Mouse (Mus musculus) liver, embryonic 13.5 days (tissue): Measurements from ENCODE around the gene Ksr2. TPM values are rescaled to one million over a fixed set of nuclear protein-coding genes. Genes with fewer than 3 reads are reported as not detected.

ENCODE experiments used
- ATAC-seq: fragments of 200-750 bp; cut with Nextera tagmentation; 2 replicates; pipeline ENCODE4 v1.8.0; 2017; ENCODE audit warnings: low read depth, mild to moderate bottlenecking, moderate number of reproducible peaks, moderate library complexity
- DNase-seq: peaks from one replicate; pipeline ENCODE4 v3.0.0; 2022
- H3K27ac ChIP-seq: fragments of 300-500 bp; sonication (generic); 2 replicates; pipeline ENCODE4 v1.5.1; 2015; ENCODE audit warnings: moderate library complexity, mild to moderate bottlenecking, inconsistent platforms
- H3K27me3 ChIP-seq: fragments of 300-500 bp; sonication (generic); 2 replicates; pipeline ENCODE4 v1.6.1; 2015; ENCODE audit warnings: mild to moderate bottlenecking, inconsistent platforms
- H3K36me3 ChIP-seq: fragments of 300-500 bp; sonication (generic); 2 replicates; pipeline ENCODE4 v1.6.1; 2015; ENCODE audit warnings: mild to moderate bottlenecking, inconsistent platforms
- H3K4me1 ChIP-seq: fragments of 300-500 bp; sonication (generic); replicated peaks from 2 replicates; pipeline ENCODE4 v1.6.1; 2015; ENCODE audit warnings: inconsistent platforms
- H3K4me2 ChIP-seq: fragments of 300-500 bp; sonication (generic); 2 replicates; pipeline ENCODE4 v1.6.1; 2015; ENCODE audit warnings: inconsistent platforms, mild to moderate bottlenecking, moderate library complexity
- H3K4me3 ChIP-seq: fragments of 300-500 bp; sonication (generic); replicated peaks from 2 replicates; pipeline ENCODE4 v1.5.1; 2015; ENCODE audit warnings: mild to moderate bottlenecking, inconsistent platforms
- H3K9ac ChIP-seq: fragments of 300-500 bp; sonication (generic); 2 replicates; pipeline ENCODE4 v1.6.1; 2015; ENCODE audit warnings: mild to moderate bottlenecking, inconsistent platforms
- H3K9me3 ChIP-seq: fragments of 300-500 bp; sonication (generic); replicated peaks from 2 replicates; pipeline ENCODE4 v1.6.1; 2016; ENCODE audit warnings: inconsistent platforms
- WGBS: fragments of 180-500 bp; shearing (Covaris S2); methylation state at CpG from one replicate; pipeline ENCODE4 v1.1.7; 2015; ENCODE audit not compliant: insufficient replicate concordance; 5-methylcytosine and 5-hydroxymethylcytosine counted together
- polyA plus RNA-seq: library from polyadenylated mRNA; unstranded; fragments of >200 nt; fragmentation: Nextera tagmentation; extraction: Ambion mirVana; gene quantifications from 2 replicates; pipeline ENCODE4 v1.2.1, GENCODE M21; 2015

Gene Ksr2
- polyA plus RNA-seq, 1 experiment from 2014 or later, result 0.02 TPM

- Histone ChIP-seq H3K27me3 (no peaks in the 10 kb centered on the region), H3K4me2 (no peak overlapping the region), H3K36me3 (no peaks in the 10 kb centered on the region), H3K4me1 (no peaks in the 10 kb centered on the region), H3K9ac (no peak overlapping the region), H3K27ac (no peak overlapping the region), H3K9me3 (no peaks in the 10 kb centered on the region), H3K4me3 (no peak overlapping the region)
- 61% methylated on average over 7 of the region's 7 CpGs for WGBS
- DNase-seq, result no peak
- ATAC-seq, result no peak
Observed at GRCm38 (mm10) chr5:117727138-117727537, 313.3 kb downstream of the Ksr2 start.

DNA sequence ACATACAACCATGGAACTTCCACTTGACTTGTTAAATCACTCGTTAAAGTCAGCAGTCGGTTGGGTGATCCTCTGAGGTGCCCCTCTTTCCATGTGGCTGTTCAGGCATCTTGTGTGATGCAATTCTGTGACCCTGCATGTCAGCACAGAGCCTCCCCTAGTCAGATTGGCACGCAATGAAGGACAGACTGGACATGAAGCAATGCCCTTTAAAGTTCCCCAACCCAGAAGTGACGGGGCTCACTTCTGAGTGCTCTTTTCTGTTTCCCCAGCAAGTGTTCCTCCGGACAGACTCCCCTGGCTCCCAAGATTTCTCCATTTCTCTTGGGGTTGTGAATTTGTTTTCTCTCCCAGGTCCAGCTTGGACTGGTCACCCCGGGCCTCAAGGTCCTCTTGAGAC, 317.5 kb downstream of the Ksr2 start:
- Histone ChIP-seq H3K4me2 (no peak overlapping the region), H3K9ac (no peak overlapping the region), H3K4me1 (no peaks in the 10 kb centered on the region), H3K9me3 (no peaks in the 10 kb centered on the region), H3K36me3 (no peaks in the 10 kb centered on the region), H3K4me3 (no peak overlapping the region), H3K27ac (no peak overlapping the region), H3K27me3 (no peaks in the 10 kb centered on the region)
- no peak for ATAC-seq
- no peak for DNase-seq
- 52% methylated on average over 6 of the region's 6 CpGs for WGBS

- ATAC-seq (no peak), DNase-seq (no peak)
- Histone ChIP-seq H3K4me2 (no peak overlapping the region), H3K36me3 (no peaks in the 10 kb centered on the region), H3K27me3 (no peaks in the 10 kb centered on the region), H3K4me1 (no peaks in the 10 kb centered on the region), H3K9me3 (no peaks in the 10 kb centered on the region), H3K4me3 (no peak overlapping the region), H3K27ac (no peak overlapping the region), H3K9ac (no peak overlapping the region)
- 44% methylated on average over 11 of the region's 11 CpGs for WGBS
Observed at GRCm38 (mm10) chr5:117744654-117745178, 330.9 kb downstream of the Ksr2 start.

DNA sequence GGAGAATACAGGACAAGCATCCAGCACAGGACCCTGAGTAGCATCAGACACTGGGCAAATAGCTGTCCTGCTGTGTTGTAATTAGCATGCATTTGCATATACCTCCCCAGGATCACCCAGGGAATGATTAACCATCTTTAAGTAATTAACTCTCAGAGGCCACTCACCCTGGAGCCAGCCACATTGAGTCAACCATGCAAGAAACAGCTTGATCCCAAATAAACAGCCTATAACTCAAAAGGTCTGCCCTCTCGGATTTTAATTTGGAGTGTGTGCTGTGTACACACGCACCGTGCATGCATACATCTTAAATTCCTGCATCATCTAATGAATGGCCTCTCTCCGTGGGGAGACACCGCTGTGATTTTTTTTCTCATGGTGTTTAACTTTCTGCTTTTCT, 335.6 kb downstream of the Ksr2 start:
- H3K4me1 ChIP-seq, result no peaks in the 10 kb centered on the region
- ATAC-seq (no peak), DNase-seq (no peak)
- H3K4me3 ChIP-seq, result no peak overlapping the region
- H3K36me3 ChIP-seq, result no peaks in the 10 kb centered on the region
- 0 out of 2 replicates have a peak, but pooled peaks cover 3% of the 10 kb centered on the region for H3K9me3 ChIP-seq
- H3K9ac ChIP-seq, result no peak overlapping the region
- 40% methylated on average over 5 of the region's 5 CpGs for WGBS
- no peak overlapping the region for H3K27ac ChIP-seq
- no peaks in the 10 kb centered on the region for H3K27me3 ChIP-seq
- no peak overlapping the region for H3K4me2 ChIP-seq

- Histone ChIP-seq H3K4me3 (no peak overlapping the region), H3K27me3 (no peaks in the 10 kb centered on the region), H3K27ac (no peak overlapping the region), H3K9me3 (peaks cover 11% of the 10 kb centered on the region), H3K4me2 (no peak overlapping the region), H3K4me1 (no peaks in the 10 kb centered on the region), H3K9ac (no peak overlapping the region), H3K36me3 (no peaks in the 10 kb centered on the region)
- 41% methylated on average over 12 of the region's 12 CpGs for WGBS
- ATAC-seq, result no peak
- no peak for DNase-seq
Observed at GRCm38 (mm10) chr5:117757696-117758482, 344.1 kb downstream of the Ksr2 start.

DNA sequence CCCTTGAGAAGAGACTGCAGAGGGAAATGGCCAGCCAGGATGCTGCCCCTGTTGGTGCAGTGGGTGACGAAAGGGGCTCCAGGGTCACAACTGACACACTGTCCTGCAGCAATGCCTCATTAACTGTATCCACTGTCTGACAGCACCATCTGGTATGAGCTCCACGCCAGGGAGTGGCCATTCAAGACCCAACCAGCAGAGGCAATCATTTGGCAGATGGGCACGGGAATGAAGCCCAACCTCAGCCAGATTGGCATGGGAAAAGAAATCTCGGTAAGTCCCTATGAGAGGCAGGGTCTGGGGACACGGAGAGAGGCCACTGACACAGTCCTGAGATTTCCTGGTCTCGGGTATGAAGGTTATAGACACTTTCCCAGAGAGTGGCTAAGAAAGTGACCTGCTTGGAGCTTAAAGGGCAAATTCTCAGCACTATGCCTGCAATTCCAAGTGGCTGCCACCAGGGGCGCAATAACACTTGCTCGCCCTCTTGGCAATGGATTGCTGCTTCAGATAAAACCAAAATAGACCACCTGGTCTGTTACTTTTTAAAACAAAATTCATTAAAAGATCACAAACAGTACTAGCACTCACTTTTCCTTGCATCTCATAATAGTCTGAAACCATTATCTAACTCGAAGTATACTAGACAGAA, 347.5 kb downstream of the Ksr2 start:
- H3K4me1 ChIP-seq, result no peaks in the 10 kb centered on the region
- no peaks in the 10 kb centered on the region for H3K36me3 ChIP-seq
- H3K9ac ChIP-seq, result no peak overlapping the region
- ATAC-seq, result no peak
- no peak overlapping the region for H3K4me2 ChIP-seq
- no peak overlapping the region for H3K27ac ChIP-seq
- H3K27me3 ChIP-seq, result no peaks in the 10 kb centered on the region
- no peak for DNase-seq
- H3K9me3 ChIP-seq, result peaks cover 8% of the 10 kb centered on the region
- 59% methylated on average over 9 of the region's 9 CpGs for WGBS
- no peak overlapping the region for H3K4me3 ChIP-seq

GRCm38 (mm10) chr5:117764496-117764895, 350.7 kb downstream of the Ksr2 start:
- Histone ChIP-seq H3K27me3 (no peaks in the 10 kb centered on the region), H3K36me3 (no peaks in the 10 kb centered on the region), H3K4me1 (no peaks in the 10 kb centered on the region), H3K9ac (no peak overlapping the region), H3K4me2 (no peak overlapping the region), H3K4me3 (no peak overlapping the region), H3K27ac (no peak overlapping the region), H3K9me3 (peaks cover 8% of the 10 kb centered on the region)
- DNase-seq, result no peak
- 66% methylated on average over 9 of the region's 9 CpGs for WGBS
- ATAC-seq, result no peak

DNA sequence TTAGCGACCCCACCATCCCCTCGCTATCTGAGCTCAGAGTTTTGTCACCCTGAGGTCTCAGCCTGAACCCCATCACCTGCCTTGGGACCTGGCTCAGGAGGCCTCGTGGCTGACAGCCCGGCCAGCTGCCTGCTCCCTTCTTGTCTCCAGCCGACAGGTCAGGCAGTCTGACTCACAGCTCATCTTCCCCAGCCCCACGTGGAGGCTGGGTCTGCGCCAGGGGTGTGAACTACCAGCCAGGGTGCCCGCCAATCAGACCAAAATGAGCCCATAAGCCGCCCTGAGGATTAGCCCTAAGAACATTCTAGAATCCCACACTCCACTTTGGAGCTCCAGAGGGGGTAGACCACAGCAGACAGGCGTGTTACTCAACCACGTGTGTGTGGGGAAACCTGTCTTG, 365.4 kb downstream of the Ksr2 start:
- DNase-seq, result no peak
- no peaks in the 10 kb centered on the region for H3K36me3 ChIP-seq
- no peaks in the 10 kb centered on the region for H3K9me3 ChIP-seq
- 53% methylated on average over 11 of the region's 11 CpGs for WGBS
- no peak overlapping the region for H3K4me3 ChIP-seq
- no peaks in the 10 kb centered on the region for H3K27me3 ChIP-seq
- H3K27ac ChIP-seq, result no peak overlapping the region
- ATAC-seq, result no peak
- H3K4me2 ChIP-seq, result no peak overlapping the region
- H3K4me1 ChIP-seq, result no peaks in the 10 kb centered on the region
- no peak overlapping the region for H3K9ac ChIP-seq

DNA sequence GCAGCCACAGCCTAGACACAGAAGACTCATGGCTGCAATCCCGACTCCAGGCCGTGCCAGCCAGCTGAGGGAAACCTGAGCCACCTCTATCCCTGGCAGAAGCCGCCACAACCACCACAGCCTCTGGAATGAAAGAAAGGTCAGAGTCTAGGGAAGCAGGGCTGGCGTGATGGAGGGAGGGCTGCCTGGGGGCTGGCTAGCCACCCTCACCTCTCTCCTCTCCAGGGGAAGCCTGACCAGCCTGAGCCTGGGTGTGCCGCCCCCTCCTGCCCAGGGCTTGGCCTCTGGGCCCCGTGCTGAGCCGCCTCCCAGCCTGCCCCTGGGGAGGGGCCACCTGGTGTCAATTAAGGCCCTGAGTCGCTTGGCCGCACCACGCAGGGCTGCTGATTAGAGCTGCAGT, 366.9 kb downstream of the Ksr2 start, which contains the start of gene Nos1:
TSS of gene Nos1 (plus strand) at position 352 of the 400 bp plus-strand sequence.
- no peak for DNase-seq
- no peaks in the 10 kb centered on the region for H3K9me3 ChIP-seq
- no peak within 1 kb of the TSS for H3K27ac ChIP-seq
- no peaks in the 10 kb centered on the region for H3K27me3 ChIP-seq
- no peak within 1 kb of the TSS for H3K4me2 ChIP-seq
- 31% methylated on average over 10 of the region's 10 CpGs for WGBS
- H3K4me1 ChIP-seq, result no peaks in the 10 kb centered on the region
- no peaks in the 10 kb centered on the region for H3K36me3 ChIP-seq
- H3K9ac ChIP-seq, result no peak within 1 kb of the TSS
- ATAC-seq, result no peak
- no peak within 1 kb of the TSS for H3K4me3 ChIP-seq

DNA sequence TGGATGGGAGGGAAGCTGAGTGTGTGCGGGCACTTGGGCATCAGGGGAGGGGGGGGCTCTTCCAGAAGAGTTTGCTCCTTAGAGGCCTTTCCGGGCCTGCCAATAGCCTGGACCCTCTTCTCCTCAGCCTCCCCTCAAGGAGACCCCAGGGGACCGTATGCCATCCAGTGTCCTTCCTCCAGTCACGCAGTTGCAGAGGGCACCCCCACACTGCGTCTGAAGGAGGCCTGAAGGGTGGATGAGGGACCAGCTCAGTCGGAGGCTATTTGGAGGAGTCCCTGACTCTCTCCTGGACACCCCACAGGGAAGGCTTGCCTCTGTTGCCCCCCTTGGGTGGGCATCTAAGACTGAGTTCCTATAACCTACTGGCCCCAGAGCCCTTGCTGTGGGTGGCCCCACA, 367.4 kb downstream of the Ksr2 start:
- Histone ChIP-seq H3K9ac (no peak overlapping the region), H3K9me3 (peaks cover 4% of the 10 kb centered on the region; the same call in 1 of the 2 replicates), H3K36me3 (no peaks in the 10 kb centered on the region), H3K4me2 (no peak overlapping the region), H3K27ac (no peak overlapping the region), H3K27me3 (no peaks in the 10 kb centered on the region), H3K4me3 (no peak overlapping the region), H3K4me1 (no peaks in the 10 kb centered on the region)
- ATAC-seq (no peak), DNase-seq (no peak)
- 43% methylated on average over 5 of the region's 6 CpGs for WGBS

DNA sequence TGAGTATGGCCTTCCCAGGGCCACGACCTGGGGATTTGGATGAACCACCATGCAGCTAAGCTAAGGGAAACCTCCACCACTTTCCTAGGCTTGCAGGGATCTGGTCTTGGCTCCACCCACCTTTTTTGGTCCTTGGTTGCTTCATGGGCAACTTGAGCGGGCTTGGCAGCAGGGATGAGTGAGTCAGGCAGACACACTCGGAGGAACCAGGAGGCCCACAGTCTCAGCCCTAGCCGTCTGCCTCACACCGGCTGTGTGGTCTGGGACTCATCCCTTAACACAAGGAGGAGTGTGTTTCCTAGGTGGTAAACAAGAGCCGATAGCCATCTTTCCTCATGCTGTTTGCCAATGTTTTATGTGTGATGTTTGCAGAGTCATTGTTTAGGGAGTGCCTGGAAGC, 376.3 kb downstream of the Ksr2 start:
- no peaks in the 10 kb centered on the region for H3K4me1 ChIP-seq
- no peak for ATAC-seq

More for the DNA sequence above, 376.3 kb downstream of the Ksr2 start:
- Histone ChIP-seq H3K36me3 (no peaks in the 10 kb centered on the region), H3K9me3 (peaks cover 5% of the 10 kb centered on the region; the same call in 1 of the 2 replicates), H3K27ac (no peak overlapping the region), H3K9ac (no peak overlapping the region), H3K4me3 (no peak overlapping the region), H3K27me3 (no peaks in the 10 kb centered on the region), H3K4me2 (no peak overlapping the region)
- 51% methylated on average over 6 of the region's 6 CpGs for WGBS
- no peak for DNase-seq
